Mouse (Mus musculus) heart, adult 9 months (tissue): ENCODE data around the gene Mpp5.
A peak's percentile ranks its signal among the peaks of the same experiment; 100 is the strongest.

Source experiments
- DNase-seq, 2 experiments: peaks; one replicate each; pipeline ENCODE4 v3.0.0; 2022; ENCODE audit warnings: low spot score in 2 of 2

Gene Mpp5

GRCm38 (mm10) chr12:78842429-78842828, 93.7 kb downstream of the Mpp5 start:
- DNase-seq, result no peak

- DNase-seq, result no peak
Measured at GRCm38 (mm10) chr12:78848246-78848645, 99.5 kb downstream of the Mpp5 start.

DNA sequence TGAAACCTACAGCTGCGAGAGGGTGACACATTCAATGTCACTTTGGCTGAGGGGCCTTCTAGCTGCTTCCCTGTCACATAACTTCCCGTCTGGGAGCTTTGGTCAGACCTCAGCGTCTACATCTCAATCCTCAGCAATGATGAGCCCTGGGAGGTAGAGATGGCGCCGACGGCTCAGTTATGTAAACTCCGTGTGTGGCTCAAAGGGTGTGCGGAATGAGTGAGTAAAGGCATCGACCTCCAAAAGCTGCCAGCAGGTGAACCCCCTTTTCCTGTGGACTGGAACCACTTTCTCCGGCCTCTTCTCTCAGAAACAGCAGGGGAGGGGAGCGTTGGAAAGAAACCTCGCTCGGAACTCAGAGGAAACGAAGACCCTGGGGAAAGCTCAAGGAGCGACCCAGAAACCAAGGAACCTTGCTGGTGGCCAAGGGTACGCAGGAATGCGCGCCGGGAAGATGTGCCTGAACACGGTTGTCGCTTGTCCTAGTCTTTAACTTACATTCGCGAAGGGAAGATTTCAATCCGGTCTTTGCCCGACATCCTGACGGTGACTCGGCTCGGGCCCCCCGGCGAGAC, 112.3 kb downstream of the Mpp5 start:
- DNase-seq, result no peak

- peak; percentile 98 to 99 for DNase-seq
Measured at GRCm38 (mm10) chr12:78861496-78862253, 113.0 kb downstream of the Mpp5 start, which contains the start of the genes Atp6v1d and Eif2s1. Gene Atp6v1d, minus strand, starts transcription at chr12:78861638. Gene Eif2s1, plus strand, starts transcription at chr12:78861819.

GRCm38 (mm10) chr12:78862254-78862730, 113.6 kb downstream of the Mpp5 start:
- no peak for DNase-seq

GRCm38 (mm10) chr12:78865434-78865833, 116.7 kb downstream of the Mpp5 start:
- DNase-seq, result no peak

DNA sequence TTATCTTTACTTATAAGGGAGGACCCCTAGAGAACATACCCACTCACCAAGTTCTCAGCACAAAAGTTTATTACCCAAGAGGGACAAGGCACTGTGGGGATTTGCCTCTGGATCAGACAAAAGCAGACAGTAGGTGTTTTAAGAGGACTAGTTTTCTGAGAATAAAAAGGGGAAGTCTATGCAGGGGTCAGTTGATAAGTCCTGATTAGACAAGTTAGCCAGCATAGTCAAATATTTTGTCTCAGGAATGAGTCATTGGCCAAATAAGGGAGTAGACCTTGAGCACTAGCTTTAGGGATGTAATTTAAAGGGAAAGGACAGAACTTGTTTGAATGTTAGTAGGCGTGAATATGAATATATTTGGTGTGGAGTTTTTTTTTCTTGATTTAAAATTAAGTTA, 119.4 kb downstream of the Mpp5 start:
- DNase-seq, result no peak

- DNase-seq, result no peak
Measured at GRCm38 (mm10) chr12:78874581-78874980, 125.9 kb downstream of the Mpp5 start.

- no peak for DNase-seq
Measured at GRCm38 (mm10) chr12:78890062-78890461, 141.4 kb downstream of the Mpp5 start.
